ENCODE assay signal across 18 mouse cellular contexts in the genomic region with DNA sequence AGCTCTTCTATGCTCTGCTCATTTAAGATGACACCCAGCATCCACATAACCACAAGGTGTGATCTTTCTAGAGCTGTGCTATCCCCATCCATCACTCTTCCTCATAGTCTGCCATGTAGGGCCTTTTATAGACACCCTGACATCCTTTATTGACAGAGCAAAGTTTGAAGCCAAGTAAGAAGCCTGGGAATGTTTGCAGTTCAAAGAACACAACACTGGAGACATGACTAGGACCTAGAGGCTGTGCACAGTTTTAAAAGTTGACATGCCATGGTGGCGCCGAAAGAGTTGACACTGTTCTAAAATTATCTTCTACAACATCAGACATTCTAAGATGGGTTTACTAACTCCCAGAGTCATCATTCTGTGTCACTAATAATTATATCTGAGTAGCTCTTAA.
"Had no signal": no experiment of that assay in that cellular context is flagged by ENCODE, and none has a peak within 500 bp of the region (broad histone marks: within the 10 kb centered on the region; RNA-seq: fewer than 3 reads in every experiment).

No protein-coding gene starts in this region.

- H3K9me3 ChIP-seq: limb, embryonic 10.5 days; limb, embryonic 13.5 days; liver, embryonic 13.5 days had no signal

- H3K4me2 ChIP-seq: limb, embryonic 13.5 days; liver, embryonic 13.5 days; midbrain, embryonic 11.5 days had no signal

- H3K4me3 ChIP-seq: layer of hippocampus, adult 2 months; limb, embryonic 10.5 days; limb, embryonic 13.5 days; liver, embryonic 13.5 days had no signal

- DNase-seq: kidney, adult 18-20 months; kidney, adult 9 months; kidney, postnatal 14 days; kidney, postnatal 4 days; layer of hippocampus, adult 9-11 months; liver, embryonic 13.5 days; lung, adult 2 months; lung, postnatal 14 days; lung, postnatal 4 days; midbrain, embryonic 14.5 days; thymus, adult 2 months; thymus, postnatal 14 days; thymus, postnatal 4 days had no signal

- H3K27me3 ChIP-seq: limb, embryonic 13.5 days; liver, embryonic 13.5 days had no signal

- H3K27ac ChIP-seq: layer of hippocampus, adult 2 months; limb, embryonic 10.5 days; limb, embryonic 13.5 days; liver, embryonic 13.5 days; stomach, postnatal 0 days had no signal

- H3K36me3 ChIP-seq: limb, embryonic 10.5 days; liver, embryonic 13.5 days had no signal

- H3K9ac ChIP-seq: limb, embryonic 13.5 days; liver, embryonic 13.5 days had no signal

- H3K4me1 ChIP-seq: limb, embryonic 10.5 days; limb, embryonic 13.5 days; liver, embryonic 13.5 days had no signal
